Mouse (Mus musculus): ENCODE results near the gene Lce1k. TPM values are rescaled to one million over a fixed set of nuclear protein-coding genes. Genes with fewer than 3 reads are reported as not detected.
"Not testable (repeated sequence)": the region's sequence is repeated elsewhere in the genome, so short reads cannot be mapped to it uniquely, and the experiment has no call there.

Lce1k gene
- polyA plus RNA-seq (2014; fragmentation: Nextera tagmentation; extraction: Ambion mirVana) = not detected in 2 replicates

GRCm38 (mm10) chr3:92807791-92808190, at the start of gene Lce1k:
TSS of gene Lce1k (minus strand) at chr3:92807891.
- Histone ChIP-seq H3K27ac (ENCODE audit: low read depth, low read length) (no peak within 1 kb of the TSS), H3K27me3 (ENCODE audit: control insufficient read depth, insufficient read depth, low read length) (no peaks in the 10 kb centered on the region)

GRCm38 (mm10) chr3:92851186-92851585, 43.5 kb upstream of the Lce1k start, which contains the start of gene Lce1l:
TSS of gene Lce1l (minus strand) at chr3:92851286.
- ATAC-seq (ENCODE audit: low FRiP score, low TSS enrichment) = no peak
- Histone ChIP-seq H3K4me1 (ENCODE audit: control insufficient read depth, insufficient read depth, low read length) (no peaks in the 10 kb centered on the region), H3K27me3 (ENCODE audit: control insufficient read depth, insufficient read depth, low read length) (no peaks in the 10 kb centered on the region), H3K4me3 (ENCODE audit: low read length) (no peak within 1 kb of the TSS), H3K27ac (ENCODE audit: low read depth, low read length) (no peak within 1 kb of the TSS), H3K36me3 (ENCODE audit: control insufficient read depth, insufficient read depth, low read length) (no peaks in the 10 kb centered on the region), H3K4me2 (replicated peaks; ENCODE audit: low read depth, low read length) (no peak within 1 kb of the TSS), H3K9me3 (ENCODE audit: control insufficient read depth, low read length) (no peaks in the 10 kb centered on the region), H3K9ac (ENCODE audit: low read depth, low read length) (no peak within 1 kb of the TSS)
- WGBS = 86% methylated on average over 3 of the region's 3 CpGs

More at GRCm38 (mm10) chr3:92807791-92808190, at the start of gene Lce1k:
- H3K36me3 ChIP-seq (ENCODE audit: control insufficient read depth, insufficient read depth, low read length) = no peaks in the 10 kb centered on the region
- H3K9ac ChIP-seq (ENCODE audit: low read depth, low read length) = no peak within 1 kb of the TSS
- H3K4me3 ChIP-seq (ENCODE audit: low read length) = no peak within 1 kb of the TSS
- no peak within 1 kb of the TSS for H3K4me2 ChIP-seq (replicated peaks; ENCODE audit: low read depth, low read length)
- no peak for ATAC-seq (ENCODE audit: low FRiP score, low TSS enrichment)
- no peaks in the 10 kb centered on the region for H3K4me1 ChIP-seq (ENCODE audit: control insufficient read depth, insufficient read depth, low read length)
- H3K9me3 ChIP-seq (ENCODE audit: control insufficient read depth, low read length) = no peaks in the 10 kb centered on the region

GRCm38 (mm10) chr3:92827108-92827507, 19.4 kb upstream of the Lce1k start, which contains the start of gene Kprp:
TSS of gene Kprp (minus strand) at chr3:92827247.
- Histone ChIP-seq H3K4me3 (ENCODE audit: low read length) (no peak within 1 kb of the TSS), H3K27ac (ENCODE audit: low read depth, low read length) (no peak within 1 kb of the TSS), H3K36me3 (ENCODE audit: control insufficient read depth, insufficient read depth, low read length) (no peaks in the 10 kb centered on the region), H3K9me3 (ENCODE audit: control insufficient read depth, low read length) (no peaks in the 10 kb centered on the region), H3K4me1 (ENCODE audit: control insufficient read depth, insufficient read depth, low read length) (no peaks in the 10 kb centered on the region), H3K4me2 (replicated peaks; ENCODE audit: low read depth, low read length) (no peak within 1 kb of the TSS), H3K27me3 (ENCODE audit: control insufficient read depth, insufficient read depth, low read length) (no peaks in the 10 kb centered on the region), H3K9ac (ENCODE audit: low read depth, low read length) (no peak within 1 kb of the TSS)
- 54% methylated on average over 1 of the region's 1 CpGs for WGBS
- no peak for ATAC-seq (ENCODE audit: low FRiP score, low TSS enrichment)

- ATAC-seq (ENCODE audit: low FRiP score, low TSS enrichment) = no peak
- Histone ChIP-seq H3K9me3 (ENCODE audit: control insufficient read depth, low read length) (no peaks in the 10 kb centered on the region), H3K27me3 (ENCODE audit: control insufficient read depth, insufficient read depth, low read length) (no peaks in the 10 kb centered on the region), H3K4me3 (ENCODE audit: low read length) (no peak overlapping the region), H3K4me1 (ENCODE audit: control insufficient read depth, insufficient read depth, low read length) (no peaks in the 10 kb centered on the region), H3K27ac (ENCODE audit: low read depth, low read length) (no peak overlapping the region), H3K9ac (ENCODE audit: low read depth, low read length) (no peak overlapping the region), H3K36me3 (ENCODE audit: control insufficient read depth, insufficient read depth, low read length) (no peaks in the 10 kb centered on the region), H3K4me2 (replicated peaks; ENCODE audit: low read depth, low read length) (no peak overlapping the region)
- WGBS = 32% methylated on average over 1 of the region's 1 CpGs
Observed at GRCm38 (mm10) chr3:92825808-92826207, 18.1 kb upstream of the Lce1k start.

GRCm38 (mm10) chr3:92816036-92816435, 8.3 kb upstream of the Lce1k start:
- not testable (repeated sequence) for H3K27me3 ChIP-seq (ENCODE audit: control insufficient read depth, insufficient read depth, low read length)
- 89% methylated on average over 2 of the region's 2 CpGs for WGBS

GRCm38 (mm10) chr3:92815581-92815980, 7.9 kb upstream of the Lce1k start:
- H3K4me1 ChIP-seq (ENCODE audit: control insufficient read depth, insufficient read depth, low read length) = no peaks in the 10 kb centered on the region
- no peak overlapping the region for H3K27ac ChIP-seq (ENCODE audit: low read depth, low read length)
- no peak overlapping the region for H3K9ac ChIP-seq (ENCODE audit: low read depth, low read length)
- no peak overlapping the region for H3K4me2 ChIP-seq (replicated peaks; ENCODE audit: low read depth, low read length)
- no peaks in the 10 kb centered on the region for H3K9me3 ChIP-seq (ENCODE audit: control insufficient read depth, low read length)
- no peaks in the 10 kb centered on the region for H3K27me3 ChIP-seq (ENCODE audit: control insufficient read depth, insufficient read depth, low read length)
- H3K4me3 ChIP-seq (ENCODE audit: low read length) = no peak overlapping the region
- no peak for ATAC-seq (ENCODE audit: low FRiP score, low TSS enrichment)
- 96% methylated on average over 3 of the region's 3 CpGs for WGBS
- no peaks in the 10 kb centered on the region for H3K36me3 ChIP-seq (ENCODE audit: control insufficient read depth, insufficient read depth, low read length)

More at GRCm38 (mm10) chr3:92816036-92816435, 8.3 kb upstream of the Lce1k start:
- not testable (repeated sequence) for H3K27ac ChIP-seq (ENCODE audit: low read depth, low read length); H3K4me2 ChIP-seq (replicated peaks; ENCODE audit: low read depth, low read length); H3K4me1 ChIP-seq (ENCODE audit: control insufficient read depth, insufficient read depth, low read length); H3K4me3 ChIP-seq (ENCODE audit: low read length); H3K36me3 ChIP-seq (ENCODE audit: control insufficient read depth, insufficient read depth, low read length); H3K9me3 ChIP-seq (ENCODE audit: control insufficient read depth, low read length); ATAC-seq (ENCODE audit: low FRiP score, low TSS enrichment); H3K9ac ChIP-seq (ENCODE audit: low read depth, low read length)

- no peaks in the 10 kb centered on the region for H3K9me3 ChIP-seq (ENCODE audit: control insufficient read depth, low read length)
- H3K9ac ChIP-seq (ENCODE audit: low read depth, low read length) = no peak within 1 kb of the TSS
- no peaks in the 10 kb centered on the region for H3K27me3 ChIP-seq (ENCODE audit: control insufficient read depth, insufficient read depth, low read length)
- no peaks in the 10 kb centered on the region for H3K4me1 ChIP-seq (ENCODE audit: control insufficient read depth, insufficient read depth, low read length)
- no peak within 1 kb of the TSS for H3K4me3 ChIP-seq (ENCODE audit: low read length)
- H3K36me3 ChIP-seq (ENCODE audit: control insufficient read depth, insufficient read depth, low read length) = no peaks in the 10 kb centered on the region
- 77% methylated on average over 1 of the region's 1 CpGs for WGBS
- H3K27ac ChIP-seq (ENCODE audit: low read depth, low read length) = no peak within 1 kb of the TSS
- no peak for ATAC-seq (ENCODE audit: low FRiP score, low TSS enrichment)
- no peak within 1 kb of the TSS for H3K4me2 ChIP-seq (replicated peaks; ENCODE audit: low read depth, low read length)
Observed at GRCm38 (mm10) chr3:92790414-92790813, 17.3 kb downstream of the Lce1k start, which contains the start of gene Lce1j. TSS of gene Lce1j (minus strand) at chr3:92790514.

GRCm38 (mm10) chr3:92778799-92779198, 28.9 kb downstream of the Lce1k start, which contains the start of gene Lce1i:
TSS of gene Lce1i (minus strand) at chr3:92778899.
- no peaks in the 10 kb centered on the region for H3K4me1 ChIP-seq (ENCODE audit: control insufficient read depth, insufficient read depth, low read length)
- WGBS = 90% methylated on average over 1 of the region's 1 CpGs
- no peak for ATAC-seq (ENCODE audit: low FRiP score, low TSS enrichment)

GRCm38 (mm10) chr3:92771573-92771972, 36.1 kb downstream of the Lce1k start:
- no peaks in the 10 kb centered on the region for H3K36me3 ChIP-seq (ENCODE audit: control insufficient read depth, insufficient read depth, low read length)
- H3K27me3 ChIP-seq (ENCODE audit: control insufficient read depth, insufficient read depth, low read length) = no peaks in the 10 kb centered on the region
- no peaks in the 10 kb centered on the region for H3K4me1 ChIP-seq (ENCODE audit: control insufficient read depth, insufficient read depth, low read length)
- no peak overlapping the region for H3K4me3 ChIP-seq (ENCODE audit: low read length)
- no peaks in the 10 kb centered on the region for H3K9me3 ChIP-seq (ENCODE audit: control insufficient read depth, low read length)
- H3K9ac ChIP-seq (ENCODE audit: low read depth, low read length) = no peak overlapping the region
- no peak for ATAC-seq (ENCODE audit: low FRiP score, low TSS enrichment)
- H3K27ac ChIP-seq (ENCODE audit: low read depth, low read length) = no peak overlapping the region
- H3K4me2 ChIP-seq (replicated peaks; ENCODE audit: low read depth, low read length) = no peak overlapping the region
- 18% methylated on average over 3 of the region's 3 CpGs for WGBS

More at GRCm38 (mm10) chr3:92778799-92779198, 28.9 kb downstream of the Lce1k start, which contains the start of gene Lce1i:
- Histone ChIP-seq H3K27me3 (ENCODE audit: control insufficient read depth, insufficient read depth, low read length) (no peaks in the 10 kb centered on the region), H3K27ac (ENCODE audit: low read depth, low read length) (no peak within 1 kb of the TSS), H3K9ac (ENCODE audit: low read depth, low read length) (no peak within 1 kb of the TSS), H3K4me2 (replicated peaks; ENCODE audit: low read depth, low read length) (no peak within 1 kb of the TSS), H3K4me3 (ENCODE audit: low read length) (no peak within 1 kb of the TSS), H3K9me3 (ENCODE audit: control insufficient read depth, low read length) (no peaks in the 10 kb centered on the region), H3K36me3 (ENCODE audit: control insufficient read depth, insufficient read depth, low read length) (no peaks in the 10 kb centered on the region)
